Mouse (Mus musculus): ENCODE measurements around the gene Gm20388.

DNA sequence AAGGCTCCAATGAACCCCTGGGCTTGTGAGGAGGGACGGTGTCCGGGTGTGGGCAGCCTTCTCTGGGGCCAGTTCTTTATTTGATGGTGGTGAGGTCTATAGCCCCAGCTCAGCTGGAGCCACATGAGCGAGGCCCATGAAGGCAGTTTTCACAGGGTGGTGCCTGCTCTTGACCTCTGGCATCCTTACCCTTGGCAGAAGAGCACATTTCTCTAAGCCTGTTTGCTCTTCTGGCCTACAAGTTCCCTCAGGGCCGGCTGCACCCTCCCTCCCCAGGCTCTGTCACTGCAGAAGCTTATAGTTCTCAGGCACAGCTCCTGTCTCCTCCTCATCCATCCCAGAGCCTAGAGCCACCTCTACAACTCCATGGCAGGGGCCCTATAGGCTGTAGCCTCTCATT lies 503.6 kb downstream of the Gm20388 start:
- no peak for TF ChIP-seq CTCF (IDR thresholded peaks at IDR 0.05; ENCODE audit: control insufficient read depth, insufficient read depth, low read length)
- no peak for TF ChIP-seq POLR2A (IDR thresholded peaks at IDR 0.05; ENCODE audit: borderline replicate concordance, control insufficient read depth, low read depth, low read length)

Measured in bone marrow, adult 2 months (tissue).